Mouse (Mus musculus) CD4-positive, CD25-positive, alpha-beta regulatory T cell, adult 9 weeks (primary cell): Measurements from ENCODE around the gene Ryr1. TPM values are rescaled to one million over a fixed set of nuclear protein-coding genes. Genes with fewer than 3 reads are reported as not detected.

Experiments
- polyA plus RNA-seq: library from polyadenylated mRNA; unstranded; fragments of 100-300 nt; shearing (Covaris generic); gene quantifications from one replicate; pipeline ENCODE4 v1.2.1, GENCODE M21; 2017

Gene Ryr1
- polyA plus RNA-seq, result 0.06 TPM

GRCm38 (mm10) chr7:29124970-29125369 lies at the start of gene Ryr1:
TSS of gene Ryr1 (minus strand) at chr7:29125179.

GRCm38 (mm10) chr7:29170066-29170754 lies 45.2 kb upstream of the Ryr1 start, which contains the start of the genes Ggn and Spred3:
TSS of gene Ggn (plus strand) at chr7:29170210.
TSS of gene Spred3 (minus strand) at chr7:29170411.

GRCm38 (mm10) chr7:29155838-29156782 lies 31.1 kb upstream of the Ryr1 start, which contains the start of gene Fam98c:
TSS of gene Fam98c (minus strand) at chr7:29156234.

GRCm38 (mm10) chr7:29134693-29135386 lies 9.9 kb upstream of the Ryr1 start, which contains the start of gene Rasgrp4:
TSS of gene Rasgrp4 (plus strand) at chr7:29134851.

GRCm38 (mm10) chr7:28981651-28982273 lies 143.2 kb downstream of the Ryr1 start, which contains the start of the genes Eif3k and Map4k1:
TSS of gene Eif3k (minus strand) at chr7:28981864.
TSS of gene Map4k1 (plus strand) at chr7:28982050.

GRCm38 (mm10) chr7:28961927-28962670 lies 162.9 kb downstream of the Ryr1 start, which contains the start of gene Actn4:
TSS of gene Actn4 (minus strand) at chr7:28962340.

Other genes starting within 250 kb of the Ryr1 start
- gene Capn12, start 243.8 kb downstream of the Ryr1 start, polyA plus RNA-seq, result 0.25 TPM
- gene Actn4, start 162.8 kb downstream of the Ryr1 start, polyA plus RNA-seq, result 203 TPM
- 453 TPM for gene Eif3k, start 143.3 kb downstream of the Ryr1 start, polyA plus RNA-seq
- 90.6 TPM for gene Map4k1, start 143.1 kb downstream of the Ryr1 start, polyA plus RNA-seq
- gene Rasgrp4, start 9.7 kb upstream of the Ryr1 start, polyA plus RNA-seq, result 0.73 TPM
- 8.6 TPM for gene Fam98c, start 31.1 kb upstream of the Ryr1 start, polyA plus RNA-seq
- gene Ggn, start 45.0 kb upstream of the Ryr1 start, polyA plus RNA-seq, result 0.25 TPM
- 0.19 TPM for gene Spred3, start 45.2 kb upstream of the Ryr1 start, polyA plus RNA-seq
- 239 TPM for gene Psmd8, start 55.5 kb upstream of the Ryr1 start, polyA plus RNA-seq
- 1.0 TPM for gene Catsperg1, start 88.9 kb upstream of the Ryr1 start, polyA plus RNA-seq
- gene Kcnk6, start 107.3 kb upstream of the Ryr1 start, polyA plus RNA-seq, result 1.0 TPM
- gene Yif1b, start 113.2 kb upstream of the Ryr1 start, polyA plus RNA-seq, result 75.7 TPM
- 2.2 TPM for gene 2200002D01Rik, start 123.3 kb upstream of the Ryr1 start, polyA plus RNA-seq
- 49.7 TPM for gene Spint2, start 156.7 kb upstream of the Ryr1 start, polyA plus RNA-seq
- not detected for gene Ppp1r14a, start 164.1 kb upstream of the Ryr1 start, polyA plus RNA-seq
- not detected for gene Dpf1, start 178.8 kb upstream of the Ryr1 start, polyA plus RNA-seq